Mouse (Mus musculus) brain, embryonic 14.5 days (tissue): ENCODE measurements around the gene Slc7a14.

Experiments
- CTCF ChIP-seq: fragments of 200-500 bp; IDR thresholded peaks from 2 replicates; pipeline ENCODE4 v1.5.1; 2012; ENCODE audit warnings: inconsistent platforms, mild to moderate bottlenecking, moderate library complexity, borderline replicate concordance; ENCODE audit not compliant: insufficient read depth, insufficient read length; ENCODE audit errors: extremely low read depth
- POLR2A ChIP-seq: fragments of 200-500 bp; IDR thresholded peaks from 2 replicates; pipeline ENCODE4 v1.6.1; 2012; ENCODE audit warnings: mild to moderate bottlenecking, inconsistent platforms, borderline replicate concordance; ENCODE audit not compliant: poor library complexity, insufficient read depth, insufficient read length, severe bottlenecking; ENCODE audit errors: extremely low read depth

- TF ChIP-seq POLR2A (no peak), CTCF (no peak)
Observed at GRCm38 (mm10) chr3:31165803-31166202, 144.4 kb downstream of the Slc7a14 start.
